Mouse (Mus musculus): ENCODE data around the gene Insyn1. TPM values are rescaled to one million over a fixed set of nuclear protein-coding genes. Genes with fewer than 3 reads are reported as not detected.

The Insyn1 gene
- polyA plus RNA-seq, 1 experiment = 2.9 TPM

DNA sequence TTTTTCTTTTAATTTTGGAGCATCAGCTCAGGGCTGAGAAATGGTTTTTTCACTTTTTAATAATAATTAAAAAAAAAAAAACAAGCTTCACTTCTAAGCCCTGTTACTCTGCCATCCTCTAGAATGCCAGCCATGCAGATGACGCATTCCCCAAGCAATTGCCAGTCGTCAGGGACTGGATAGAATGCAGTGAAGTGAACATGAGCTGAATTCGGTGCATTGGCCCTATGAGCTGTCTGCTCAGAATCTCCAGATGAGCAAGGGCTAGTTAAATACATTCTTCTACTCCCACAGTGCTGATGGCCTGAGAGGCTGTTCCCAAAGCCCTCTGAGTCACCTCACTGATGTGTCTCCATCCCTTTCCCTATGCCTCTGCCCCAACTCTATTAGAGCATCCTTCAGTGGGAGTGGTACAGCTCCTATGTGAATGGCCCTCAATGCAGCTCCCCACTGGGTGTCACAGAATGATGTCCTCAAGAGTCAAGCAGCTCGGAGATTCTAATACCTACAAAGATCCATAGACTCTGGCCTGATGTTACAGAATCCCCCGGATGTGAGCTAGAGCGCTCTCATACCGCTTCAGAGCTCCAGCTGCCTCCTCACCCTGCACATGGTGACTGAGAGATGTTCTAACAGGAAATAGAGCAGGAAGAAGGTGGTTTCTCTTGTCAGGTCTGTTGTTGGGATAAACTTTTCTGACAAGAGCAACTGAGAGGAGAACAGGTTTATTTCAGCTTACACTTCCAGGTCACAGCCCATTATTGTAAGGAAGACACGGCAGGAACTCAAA is 19.0 kb downstream of the Insyn1 start:
- Histone ChIP-seq H3K4me1 (ENCODE audit: control insufficient read depth, insufficient read depth, low read length) (no peaks in the 10 kb centered on the region), H3K4me3 (ENCODE audit: insufficient read depth, low read depth, low read length) (no peak overlapping the region), H3K27me3 (replicated peaks; ENCODE audit: control insufficient read depth, insufficient read depth, low read length) (no peaks in the 10 kb centered on the region), H3K27ac (ENCODE audit: insufficient read depth, low read depth, low read length) (no peak overlapping the region), H3K36me3 (ENCODE audit: control insufficient read depth, insufficient read depth, low read length) (no peaks in the 10 kb centered on the region)
- TF ChIP-seq POLR2A (IDR thresholded peaks at IDR 0.05; ENCODE audit: low read depth, low read length) (no peak), CTCF (conservative IDR thresholded peaks at IDR 0.05; ENCODE audit: insufficient read depth, insufficient read length, low read depth, low read length) (no peak)
- no peak for DNase-seq
- 77% methylated on average over 8 of the region's 8 CpGs for WGBS

DNA sequence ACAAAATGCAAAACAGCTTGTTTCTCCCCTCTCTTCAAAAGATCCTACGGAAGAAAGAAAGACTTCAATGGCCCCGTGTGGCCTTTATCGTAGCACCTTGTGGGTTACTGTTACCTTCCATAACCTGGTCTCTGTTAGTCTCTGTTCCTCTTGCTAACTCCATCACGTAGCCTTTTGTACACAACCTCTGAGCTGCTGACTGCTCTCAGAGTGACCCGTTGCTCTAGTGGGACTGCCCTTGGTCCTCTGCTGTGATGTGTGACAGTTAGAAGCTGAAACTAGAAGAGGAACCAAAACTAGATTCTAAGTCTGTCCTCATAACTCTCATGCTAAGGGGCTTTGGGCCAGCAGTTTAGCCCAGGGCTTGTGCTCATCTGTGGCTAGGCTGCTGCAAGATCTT is 22.0 kb downstream of the Insyn1 start:
- TF ChIP-seq POLR2A (IDR thresholded peaks at IDR 0.05; ENCODE audit: low read depth, low read length) = no peak
- TF ChIP-seq CTCF (conservative IDR thresholded peaks at IDR 0.05; ENCODE audit: insufficient read depth, insufficient read length, low read depth, low read length) = no peak
- no peak for DNase-seq
- Histone ChIP-seq H3K27ac (ENCODE audit: insufficient read depth, low read depth, low read length) (no peak overlapping the region), H3K36me3 (ENCODE audit: control insufficient read depth, insufficient read depth, low read length) (no peaks in the 10 kb centered on the region), H3K4me3 (ENCODE audit: insufficient read depth, low read depth, low read length) (no peak overlapping the region), H3K27me3 (replicated peaks; ENCODE audit: control insufficient read depth, insufficient read depth, low read length) (no peaks in the 10 kb centered on the region), H3K4me1 (ENCODE audit: control insufficient read depth, insufficient read depth, low read length) (no peaks in the 10 kb centered on the region)
- WGBS = 92% methylated on average over 5 of the region's 5 CpGs

- 42% methylated on average over 5 of the region's 5 CpGs for WGBS
- H3K4me3 ChIP-seq (ENCODE audit: insufficient read depth, low read depth, low read length) = no peak overlapping the region
- DNase-seq = no peak
- H3K27ac ChIP-seq (ENCODE audit: insufficient read depth, low read depth, low read length) = no peak overlapping the region
- no peaks in the 10 kb centered on the region for H3K4me1 ChIP-seq (ENCODE audit: control insufficient read depth, insufficient read depth, low read length)
- H3K36me3 ChIP-seq (ENCODE audit: control insufficient read depth, insufficient read depth, low read length) = no peaks in the 10 kb centered on the region
- TF ChIP-seq POLR2A (IDR thresholded peaks at IDR 0.05; ENCODE audit: low read depth, low read length) (no peak), CTCF (conservative IDR thresholded peaks at IDR 0.05; ENCODE audit: insufficient read depth, insufficient read length, low read depth, low read length) (no peak)
- H3K27me3 ChIP-seq (replicated peaks; ENCODE audit: control insufficient read depth, insufficient read depth, low read length) = no peaks in the 10 kb centered on the region
Measured at GRCm38 (mm10) chr9:58513749-58514148, 25.3 kb downstream of the Insyn1 start.

GRCm38 (mm10) chr9:58516480-58516879 is 28.1 kb downstream of the Insyn1 start:
- Histone ChIP-seq H3K4me3 (ENCODE audit: insufficient read depth, low read depth, low read length) (no peak overlapping the region), H3K36me3 (ENCODE audit: control insufficient read depth, insufficient read depth, low read length) (no peaks in the 10 kb centered on the region), H3K27me3 (replicated peaks; ENCODE audit: control insufficient read depth, insufficient read depth, low read length) (no peaks in the 10 kb centered on the region), H3K4me1 (ENCODE audit: control insufficient read depth, insufficient read depth, low read length) (no peaks in the 10 kb centered on the region), H3K27ac (ENCODE audit: insufficient read depth, low read depth, low read length) (no peak overlapping the region)
- DNase-seq = no peak
- WGBS = 90% methylated on average over 3 of the region's 3 CpGs
- TF ChIP-seq POLR2A (IDR thresholded peaks at IDR 0.05; ENCODE audit: low read depth, low read length) (no peak), CTCF (conservative IDR thresholded peaks at IDR 0.05; ENCODE audit: insufficient read depth, insufficient read length, low read depth, low read length) (no peak)

DNA sequence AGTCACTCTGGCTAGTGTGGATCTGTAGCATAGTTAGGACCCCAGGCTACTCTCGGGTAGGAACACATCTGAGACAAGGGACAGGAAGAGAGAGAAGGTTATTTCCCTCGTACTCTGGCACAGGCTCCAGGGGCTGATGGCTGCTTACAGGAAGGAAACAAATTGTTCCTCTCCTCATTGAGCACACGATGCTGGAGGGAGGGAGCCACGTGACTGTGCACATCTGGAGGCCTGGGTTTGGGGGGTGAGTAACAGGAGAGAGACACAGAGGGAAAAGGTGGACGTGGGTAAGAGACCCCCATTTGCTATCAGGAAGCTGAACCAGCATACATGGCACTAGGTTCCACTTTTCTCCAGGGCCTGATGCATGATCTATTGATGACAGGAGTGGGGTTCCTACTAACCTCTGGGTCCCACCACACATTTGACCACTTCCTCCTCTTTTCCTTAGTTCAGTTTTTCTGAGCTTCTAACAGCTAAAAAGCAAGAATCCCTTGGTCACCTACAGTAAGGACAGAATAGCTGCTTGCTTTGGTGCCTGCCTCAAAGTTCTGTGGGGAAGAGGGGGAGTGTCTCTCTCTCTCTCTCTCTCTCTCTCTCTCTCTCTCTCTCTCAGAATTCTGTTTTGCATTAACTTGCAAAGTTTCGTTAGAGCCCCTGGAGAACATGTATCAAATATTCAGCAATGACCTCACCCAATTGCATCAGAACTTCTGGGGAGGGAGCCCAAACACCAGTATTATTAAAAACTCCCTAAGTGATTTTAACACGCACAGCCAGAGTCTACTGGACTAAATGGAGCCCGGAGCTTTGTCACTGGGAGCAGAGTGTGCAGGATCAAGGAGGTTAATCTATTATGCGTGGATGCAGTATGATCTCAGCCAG is 29.7 kb downstream of the Insyn1 start:
- no peak overlapping the region for H3K4me3 ChIP-seq (ENCODE audit: insufficient read depth, low read depth, low read length)
- DNase-seq = no peak
- no peaks in the 10 kb centered on the region for H3K4me1 ChIP-seq (ENCODE audit: control insufficient read depth, insufficient read depth, low read length)
- no peaks in the 10 kb centered on the region for H3K27me3 ChIP-seq (replicated peaks; ENCODE audit: control insufficient read depth, insufficient read depth, low read length)
- no peaks in the 10 kb centered on the region for H3K36me3 ChIP-seq (ENCODE audit: control insufficient read depth, insufficient read depth, low read length)
- WGBS = 49% methylated on average over 9 of the region's 9 CpGs
- no peak for TF ChIP-seq POLR2A (IDR thresholded peaks at IDR 0.05; ENCODE audit: low read depth, low read length)
- no peak overlapping the region for H3K27ac ChIP-seq (ENCODE audit: insufficient read depth, low read depth, low read length)

- H3K27me3 ChIP-seq (replicated peaks; ENCODE audit: control insufficient read depth, insufficient read depth, low read length) = no peaks in the 10 kb centered on the region
- H3K4me3 ChIP-seq (ENCODE audit: insufficient read depth, low read depth, low read length) = no peak overlapping the region
- H3K27ac ChIP-seq (ENCODE audit: insufficient read depth, low read depth, low read length) = no peak overlapping the region
- DNase-seq = no peak
- H3K4me1 ChIP-seq (ENCODE audit: control insufficient read depth, insufficient read depth, low read length) = no peaks in the 10 kb centered on the region
- WGBS = 74% methylated on average over 3 of the region's 3 CpGs
- H3K36me3 ChIP-seq (ENCODE audit: control insufficient read depth, insufficient read depth, low read length) = no peaks in the 10 kb centered on the region
- TF ChIP-seq CTCF (conservative IDR thresholded peaks at IDR 0.05; ENCODE audit: insufficient read depth, insufficient read length, low read depth, low read length) (no peak), POLR2A (IDR thresholded peaks at IDR 0.05; ENCODE audit: low read depth, low read length) (no peak)
Measured at GRCm38 (mm10) chr9:58519953-58520352, 31.6 kb downstream of the Insyn1 start.

Data from kidney, adult 2 months (tissue).